Mouse (Mus musculus) cortical plate, adult 2 months (tissue): ENCODE results near the gene Tollip.

Source experiments
- CTCF ChIP-seq: fragments of 200-500 bp; IDR thresholded peaks from 2 replicates; pipeline ENCODE4 v1.5.1; 2011; ENCODE audit warnings: mild to moderate bottlenecking, control low read depth, low read length; ENCODE audit not compliant: insufficient read depth; ENCODE audit errors: extremely low read depth
- POLR2A ChIP-seq: fragments of 200-500 bp; IDR thresholded peaks from 2 replicates; pipeline ENCODE4 v1.6.1; 2011; ENCODE audit warnings: mild to moderate bottlenecking, low read length, control low read depth; ENCODE audit not compliant: insufficient read depth; ENCODE audit errors: extremely low read depth

DNA sequence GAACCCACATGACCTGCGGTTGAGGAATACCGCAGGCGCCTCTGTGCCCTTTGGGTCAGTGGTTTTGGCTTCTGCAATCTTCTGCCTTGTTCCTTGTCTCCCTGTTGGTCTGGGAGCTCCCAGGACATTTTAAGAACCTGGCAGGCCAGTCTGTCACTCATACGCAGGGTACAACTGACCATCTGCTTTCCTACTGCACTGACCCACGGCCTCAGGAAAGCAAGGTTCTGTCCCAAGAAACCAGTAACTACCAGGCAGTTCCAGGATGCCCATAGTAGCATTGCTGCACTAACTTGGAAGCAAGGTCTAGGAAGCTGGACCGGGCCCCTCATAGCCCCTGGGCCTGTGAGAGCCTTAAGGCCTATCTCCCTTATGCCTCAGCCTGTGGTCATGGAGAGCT, 16.6 kb upstream of the Tollip start:
- TF ChIP-seq CTCF (no peak), POLR2A (no peak)
